Mouse (Mus musculus) spleen, embryonic (tissue): Measurements from ENCODE around the gene Epn2.

ENCODE experiments used
- CTCF ChIA-PET: fragments of 350-600 bp; sonication (Branson Sonifier 250); formaldehyde crosslinking; loops from one replicate; lab custom pipeline; 2022; lab: Charles Lee

Epn2 gene

GRCm38 (mm10) chr11:61541106-61541505, 38.4 kb downstream of the Epn2 start:
- CTCF ChIA-PET, result no interaction called here

GRCm38 (mm10) chr11:61540642-61541041, 38.8 kb downstream of the Epn2 start:
- CTCF ChIA-PET, result no interaction called here

GRCm38 (mm10) chr11:61537362-61537761, 42.1 kb downstream of the Epn2 start:
- CTCF ChIA-PET, result no interaction called here

- CTCF ChIA-PET, result no interaction called here
Measured at GRCm38 (mm10) chr11:61536952-61537351, 42.5 kb downstream of the Epn2 start.

- CTCF ChIA-PET, result no interaction called here
Measured at GRCm38 (mm10) chr11:61535530-61535929, 44.0 kb downstream of the Epn2 start.

- CTCF ChIA-PET, result no interaction called here
Measured at GRCm38 (mm10) chr11:61533571-61533970, 45.9 kb downstream of the Epn2 start.

- CTCF ChIA-PET, result no interaction called here
Measured at GRCm38 (mm10) chr11:61532820-61533219, 46.7 kb downstream of the Epn2 start.

- CTCF ChIA-PET, result no interaction called here
Measured at GRCm38 (mm10) chr11:61529268-61529713, 50.2 kb downstream of the Epn2 start.

GRCm38 (mm10) chr11:61526872-61527271, 52.6 kb downstream of the Epn2 start:
- CTCF ChIA-PET, result no interaction called here

- CTCF ChIA-PET, result no interaction called here
Measured at GRCm38 (mm10) chr11:61519484-61520107, 59.9 kb downstream of the Epn2 start.

GRCm38 (mm10) chr11:61518871-61519270, 60.6 kb downstream of the Epn2 start:
- CTCF ChIA-PET, result no interaction called here

GRCm38 (mm10) chr11:61517971-61518370, 61.5 kb downstream of the Epn2 start:
- CTCF ChIA-PET, result no interaction called here

GRCm38 (mm10) chr11:61514953-61515352, 64.5 kb downstream of the Epn2 start:
- CTCF ChIA-PET, result no interaction called here

GRCm38 (mm10) chr11:61504713-61505257, 74.7 kb downstream of the Epn2 start, which contains the start of gene B9d1:
B9d1 (plus strand) TSS chr11:61505144.
- CTCF ChIA-PET, result interaction anchor here (0.7 to 1.8 kb wide), 4 partner anchors 11 to 94 kb away, joined by 3 to 8 read pairs (median 6); partner anchors contain the start of gene Mapk7

- CTCF ChIA-PET, result interaction anchor here (0.7 to 1.8 kb wide), 4 partner anchors 10 to 93 kb away, joined by 3 to 8 read pairs (median 6); partner anchors contain the start of gene Mapk7
Measured at GRCm38 (mm10) chr11:61503933-61504332, 75.6 kb downstream of the Epn2 start.

- CTCF ChIA-PET, result no interaction called here
Measured at GRCm38 (mm10) chr11:61498736-61499504, 80.6 kb downstream of the Epn2 start.

GRCm38 (mm10) chr11:61497490-61497889, 82.0 kb downstream of the Epn2 start:
- CTCF ChIA-PET, result interaction anchor here (0.7 kb wide), 1 partner anchor 82 kb away, joined by 3 read pairs; no protein-coding TSS in a partner anchor

- CTCF ChIA-PET, result no interaction called here
Measured at GRCm38 (mm10) chr11:61495528-61495927, 84.0 kb downstream of the Epn2 start.

- CTCF ChIA-PET, result interaction anchor here (1.4 to 1.6 kb wide), 2 partner anchors 10 to 86 kb away, joined by 3 to 8 read pairs; partner anchors contain the start of gene B9d1
Measured at GRCm38 (mm10) chr11:61494129-61494997, 85.1 kb downstream of the Epn2 start, which contains the start of gene Mapk7. Mapk7 (minus strand) TSS chr11:61494406.

- CTCF ChIA-PET, result interaction anchor here (1.4 to 1.6 kb wide), 2 partner anchors 11 to 85 kb away, joined by 3 to 8 read pairs; partner anchors contain the start of gene B9d1
Measured at GRCm38 (mm10) chr11:61493525-61494128, 85.9 kb downstream of the Epn2 start.
